Mouse (Mus musculus): ENCODE measurements around the gene Adh5. TPM values are rescaled to one million over a fixed set of nuclear protein-coding genes. Genes with fewer than 3 reads are reported as not detected.

The Adh5 gene
- polyA plus RNA-seq, 1 experiment, result not detected

- 94% methylated on average over 3 of the region's 3 CpGs for WGBS
- TF ChIP-seq CTCF (IDR thresholded peaks at IDR 0.05; ENCODE audit: insufficient read depth, low read depth, low read length) (no peak), POLR2A (IDR thresholded peaks at IDR 0.05; ENCODE audit: insufficient read depth, low read depth, low read length) (no peak)
- Histone ChIP-seq H3K4me1 (ENCODE audit: control insufficient read depth, insufficient read depth, low read length) (no peaks in the 10 kb centered on the region), H3K27ac (ENCODE audit: insufficient read depth, low read depth, low read length) (no peak overlapping the region), H3K4me3 (ENCODE audit: insufficient read depth, low read depth, low read length) (no peak overlapping the region)
Observed at GRCm38 (mm10) chr3:138420385-138420784, 22.5 kb upstream of the Adh5 start.

- no peak for TF ChIP-seq POLR2A (IDR thresholded peaks at IDR 0.05; ENCODE audit: insufficient read depth, low read depth, low read length)
- 59% methylated on average over 2 of the region's 2 CpGs for WGBS
Observed at GRCm38 (mm10) chr3:138423664-138424063, 19.2 kb upstream of the Adh5 start.

GRCm38 (mm10) chr3:138424247-138424646, 18.6 kb upstream of the Adh5 start:
- Histone ChIP-seq H3K27ac (ENCODE audit: insufficient read depth, low read depth, low read length) (no peak overlapping the region), H3K4me3 (ENCODE audit: insufficient read depth, low read depth, low read length) (no peak overlapping the region), H3K4me1 (ENCODE audit: control insufficient read depth, insufficient read depth, low read length) (no peaks in the 10 kb centered on the region)
- TF ChIP-seq POLR2A (IDR thresholded peaks at IDR 0.05; ENCODE audit: insufficient read depth, low read depth, low read length) (no peak), CTCF (IDR thresholded peaks at IDR 0.05; ENCODE audit: insufficient read depth, low read depth, low read length) (no peak)
- 72% methylated on average over 4 of the region's 4 CpGs for WGBS

More at GRCm38 (mm10) chr3:138423664-138424063, 19.2 kb upstream of the Adh5 start:
- H3K4me1 ChIP-seq (ENCODE audit: control insufficient read depth, insufficient read depth, low read length), result no peaks in the 10 kb centered on the region
- H3K27ac ChIP-seq (ENCODE audit: insufficient read depth, low read depth, low read length), result no peak overlapping the region
- no peak overlapping the region for H3K4me3 ChIP-seq (ENCODE audit: insufficient read depth, low read depth, low read length)

- TF ChIP-seq CTCF (IDR thresholded peaks at IDR 0.05; ENCODE audit: insufficient read depth, low read depth, low read length) (no peak), POLR2A (IDR thresholded peaks at IDR 0.05; ENCODE audit: insufficient read depth, low read depth, low read length) (no peak)
- no peaks in the 10 kb centered on the region for H3K4me1 ChIP-seq (ENCODE audit: control insufficient read depth, insufficient read depth, low read length)
- no peak overlapping the region for H3K27ac ChIP-seq (ENCODE audit: insufficient read depth, low read depth, low read length)
- H3K4me3 ChIP-seq (ENCODE audit: insufficient read depth, low read depth, low read length), result no peak overlapping the region
- WGBS, result 80% methylated on average over 6 of the region's 6 CpGs
Observed at GRCm38 (mm10) chr3:138430360-138430976, 12.4 kb upstream of the Adh5 start.

- TF ChIP-seq POLR2A (IDR thresholded peaks at IDR 0.05; ENCODE audit: insufficient read depth, low read depth, low read length) (no peak), CTCF (IDR thresholded peaks at IDR 0.05; ENCODE audit: insufficient read depth, low read depth, low read length) (no peak)
- no peak overlapping the region for H3K27ac ChIP-seq (ENCODE audit: insufficient read depth, low read depth, low read length)
- no peaks in the 10 kb centered on the region for H3K4me1 ChIP-seq (ENCODE audit: control insufficient read depth, insufficient read depth, low read length)
- WGBS, result 42% methylated on average over 2 of the region's 2 CpGs
- no peak overlapping the region for H3K4me3 ChIP-seq (ENCODE audit: insufficient read depth, low read depth, low read length)
Observed at GRCm38 (mm10) chr3:138431835-138432234, 11.1 kb upstream of the Adh5 start.

- Histone ChIP-seq H3K4me3 (ENCODE audit: insufficient read depth, low read depth, low read length) (no peak overlapping the region), H3K4me1 (ENCODE audit: control insufficient read depth, insufficient read depth, low read length) (no peaks in the 10 kb centered on the region), H3K27ac (ENCODE audit: insufficient read depth, low read depth, low read length) (no peak overlapping the region)
- WGBS, result 78% methylated on average over 3 of the region's 3 CpGs
- TF ChIP-seq CTCF (IDR thresholded peaks at IDR 0.05; ENCODE audit: insufficient read depth, low read depth, low read length) (no peak), POLR2A (IDR thresholded peaks at IDR 0.05; ENCODE audit: insufficient read depth, low read depth, low read length) (no peak)
Observed at GRCm38 (mm10) chr3:138438716-138439115, 4.2 kb upstream of the Adh5 start.

- TF ChIP-seq CTCF (IDR thresholded peaks at IDR 0.05; ENCODE audit: insufficient read depth, low read depth, low read length) (no peak), POLR2A (IDR thresholded peaks at IDR 0.05; ENCODE audit: insufficient read depth, low read depth, low read length) (no peak)
- H3K4me3 ChIP-seq (ENCODE audit: insufficient read depth, low read depth, low read length), result peak overlapping the region; percentile 72
- H3K27ac ChIP-seq (ENCODE audit: insufficient read depth, low read depth, low read length), result no peak overlapping the region
- under 1% methylated on average over 9 of the region's 9 CpGs for WGBS
- no peaks in the 10 kb centered on the region for H3K4me1 ChIP-seq (ENCODE audit: control insufficient read depth, insufficient read depth, low read length)
Observed at GRCm38 (mm10) chr3:138442203-138442602, 690 bp upstream of the Adh5 start.

GRCm38 (mm10) chr3:138443465-138443771, 525 bp downstream of the Adh5 start:
- H3K27ac ChIP-seq (ENCODE audit: insufficient read depth, low read depth, low read length), result no peak overlapping the region
- H3K4me1 ChIP-seq (ENCODE audit: control insufficient read depth, insufficient read depth, low read length), result no peaks in the 10 kb centered on the region
- 3% methylated on average over 9 of the region's 9 CpGs for WGBS
- TF ChIP-seq CTCF (IDR thresholded peaks at IDR 0.05; ENCODE audit: insufficient read depth, low read depth, low read length) (no peak), POLR2A (IDR thresholded peaks at IDR 0.05; ENCODE audit: insufficient read depth, low read depth, low read length) (no peak)
- H3K4me3 ChIP-seq (ENCODE audit: insufficient read depth, low read depth, low read length), result peak overlapping the region; percentile 72

GRCm38 (mm10) chr3:138448077-138448860, 5.4 kb downstream of the Adh5 start:
- Histone ChIP-seq H3K27ac (ENCODE audit: insufficient read depth, low read depth, low read length) (no peak overlapping the region), H3K4me1 (ENCODE audit: control insufficient read depth, insufficient read depth, low read length) (no peaks in the 10 kb centered on the region), H3K4me3 (ENCODE audit: insufficient read depth, low read depth, low read length) (no peak overlapping the region)
- no peak for TF ChIP-seq POLR2A (IDR thresholded peaks at IDR 0.05; ENCODE audit: insufficient read depth, low read depth, low read length)
- no peak for TF ChIP-seq CTCF (IDR thresholded peaks at IDR 0.05; ENCODE audit: insufficient read depth, low read depth, low read length)
- WGBS, result 89% methylated on average over 12 of the region's 12 CpGs
